Mouse (Mus musculus): ENCODE data around the gene Defb25.
"Not testable (repeated sequence)": the region's sequence is repeated elsewhere in the genome, so short reads cannot be mapped to it uniquely, and the experiment has no call there.

Defb25 gene

DNA sequence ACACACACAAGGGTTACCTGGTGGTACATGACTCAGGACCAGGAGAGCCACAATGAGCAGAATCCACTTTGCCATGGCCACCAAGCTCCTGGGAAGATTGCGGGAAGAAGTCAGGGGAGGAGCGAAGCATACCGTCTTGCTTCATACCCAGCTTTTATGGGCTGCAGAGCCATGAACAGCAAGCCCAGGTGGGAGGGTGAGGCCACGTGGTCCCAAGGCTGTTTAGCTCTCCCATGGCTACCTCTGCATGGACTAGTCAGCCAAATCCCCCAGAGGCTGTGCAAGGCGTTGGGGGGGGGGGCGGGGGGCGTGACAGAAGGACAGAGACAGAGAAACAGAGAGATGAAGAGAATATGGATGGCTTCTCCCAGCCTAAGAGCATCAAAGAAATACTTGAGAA lies at the start of gene Defb25:
TSS of gene Defb25 (minus strand) at position 101 of the 400 bp plus-strand sequence.
- no peak for DNase-seq (ENCODE audit: low spot score)

DNA sequence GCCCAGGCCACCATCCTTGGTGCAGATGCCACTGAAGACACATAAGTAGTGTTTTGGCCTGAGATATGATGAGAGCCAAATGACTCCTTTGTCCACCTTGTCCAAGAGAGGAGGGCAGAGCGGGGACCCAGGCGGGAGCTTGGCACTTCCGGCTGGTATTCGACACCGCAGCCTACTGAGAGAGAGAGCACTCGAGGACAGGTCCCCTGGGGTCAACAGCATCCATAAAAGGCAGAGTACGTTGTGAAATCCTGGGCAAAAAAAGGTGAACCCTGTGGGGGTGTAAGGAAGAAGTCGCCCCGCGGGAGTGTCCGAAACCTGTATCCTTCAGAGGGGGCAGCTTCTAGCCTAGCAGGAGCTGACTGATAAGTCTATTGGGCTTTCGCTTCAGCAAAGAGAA lies 49.3 kb upstream of the Defb25 start:
- DNase-seq (ENCODE audit: low spot score), result no peak

DNA sequence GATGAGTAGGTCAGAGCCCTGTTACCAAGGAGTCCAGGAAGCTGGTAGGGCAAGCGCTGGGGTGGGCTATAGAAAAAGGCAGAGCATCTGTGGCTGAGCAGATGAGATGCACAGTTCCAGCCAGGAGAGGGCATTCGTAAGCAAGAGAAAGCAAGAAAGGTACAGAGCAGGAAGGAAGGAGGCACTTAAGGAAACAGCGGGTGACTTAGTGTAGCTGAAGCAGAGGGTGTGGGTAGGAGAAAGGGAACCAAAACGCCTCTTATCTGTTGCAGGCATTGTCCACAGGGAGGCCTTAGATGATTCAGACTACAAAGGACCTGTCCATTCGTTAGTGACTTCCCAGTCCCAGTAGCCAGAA lies 48.8 kb upstream of the Defb25 start:
- DNase-seq (ENCODE audit: low spot score), result peak; percentile 68

DNA sequence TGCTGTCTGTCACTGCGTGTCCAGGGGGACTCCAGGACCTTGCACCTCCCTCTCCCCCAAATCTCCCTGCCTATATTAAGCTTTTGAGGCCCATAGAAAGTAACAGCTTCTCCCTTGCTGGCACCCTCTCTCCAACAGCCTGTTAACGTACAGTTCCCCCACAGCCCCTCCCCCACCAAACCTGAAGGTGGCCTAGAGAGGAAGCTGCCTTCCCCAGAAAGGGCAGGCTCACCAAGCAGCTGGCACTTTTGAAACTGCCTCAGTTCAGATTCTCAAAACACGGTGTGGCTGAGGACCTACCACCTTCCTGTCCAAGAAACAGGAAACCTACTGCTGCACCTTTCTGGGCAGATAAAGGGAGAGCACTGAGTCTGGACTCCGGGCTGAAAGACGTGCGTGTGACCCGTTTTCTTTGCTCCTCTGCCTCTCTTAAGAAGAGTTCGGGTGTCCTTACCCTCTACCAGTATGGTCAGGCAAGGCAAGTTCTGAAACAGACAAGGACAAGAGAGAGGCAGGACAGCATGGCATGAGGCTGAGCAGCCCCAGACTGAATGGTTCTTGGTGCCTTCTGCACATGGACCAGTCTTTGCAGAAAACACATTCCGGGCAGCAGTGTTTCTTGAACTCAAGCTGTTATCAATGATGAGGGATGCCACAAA lies 48.3 kb upstream of the Defb25 start:
- DNase-seq (ENCODE audit: low spot score), result no peak

DNA sequence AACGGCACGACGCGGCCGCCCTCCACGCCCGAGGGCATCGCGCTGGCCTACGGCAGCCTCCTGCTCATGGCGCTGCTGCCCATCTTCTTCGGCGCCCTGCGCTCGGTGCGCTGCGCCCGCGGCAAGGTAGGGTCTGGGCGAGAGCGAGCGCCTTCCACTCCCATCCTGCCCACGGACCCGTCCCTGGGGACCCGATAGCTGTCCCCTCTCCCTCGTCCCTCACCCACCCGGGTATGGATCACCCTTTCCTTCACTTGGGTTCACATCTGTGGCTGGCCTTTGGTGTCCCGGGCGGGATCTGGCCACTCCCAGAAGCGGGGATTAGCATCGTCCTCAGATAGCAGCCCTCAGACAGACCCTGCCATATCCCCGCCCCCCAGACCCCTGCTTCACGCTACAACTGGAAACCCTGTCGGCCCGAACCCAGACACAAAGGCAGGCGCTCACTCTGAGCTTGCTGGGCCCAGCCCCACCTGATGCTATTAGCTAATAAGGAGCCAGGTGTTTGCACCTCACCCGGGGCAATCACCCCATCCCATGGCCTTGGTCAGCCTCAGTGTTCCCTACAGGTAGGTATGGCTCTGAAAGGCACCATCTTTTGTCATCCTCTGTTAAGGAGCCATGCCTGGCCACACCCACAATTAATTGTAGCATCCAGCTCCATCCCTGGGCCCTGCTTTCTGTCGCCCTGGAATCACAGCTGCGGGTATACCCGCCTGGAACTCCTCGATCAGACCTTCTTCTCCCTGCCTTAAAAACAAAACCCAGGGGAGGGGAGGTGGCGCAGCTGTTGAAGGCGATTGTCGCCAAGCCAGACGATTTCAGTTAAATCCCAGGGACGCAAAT lies 47.0 kb upstream of the Defb25 start:
- DNase-seq (ENCODE audit: low spot score), result peak; percentile 63

DNA sequence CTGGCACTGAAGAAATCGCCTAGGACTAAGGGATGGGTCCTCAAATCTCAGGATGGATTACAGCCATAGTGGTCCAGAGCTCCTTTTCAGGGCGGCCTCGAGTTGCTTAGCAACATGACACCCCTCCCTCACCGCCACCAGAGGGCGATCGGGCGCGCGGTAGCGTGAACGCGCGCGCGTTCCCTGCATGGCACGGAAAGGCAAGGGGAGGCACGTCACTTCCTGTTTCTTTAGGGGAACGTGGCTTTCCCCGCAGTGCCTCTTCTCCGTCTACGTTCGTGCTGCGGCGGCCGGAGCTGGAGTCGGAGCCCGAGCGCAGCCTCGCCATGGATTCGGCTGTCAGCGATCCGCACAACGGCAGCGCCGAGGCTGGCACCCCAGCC lies 46.4 kb upstream of the Defb25 start, which contains the start of gene H13:
TSS of gene H13 (plus strand) at position 206 of the 383 bp plus-strand sequence.
- DNase-seq (ENCODE audit: low spot score), result peak; percentile 98

DNA sequence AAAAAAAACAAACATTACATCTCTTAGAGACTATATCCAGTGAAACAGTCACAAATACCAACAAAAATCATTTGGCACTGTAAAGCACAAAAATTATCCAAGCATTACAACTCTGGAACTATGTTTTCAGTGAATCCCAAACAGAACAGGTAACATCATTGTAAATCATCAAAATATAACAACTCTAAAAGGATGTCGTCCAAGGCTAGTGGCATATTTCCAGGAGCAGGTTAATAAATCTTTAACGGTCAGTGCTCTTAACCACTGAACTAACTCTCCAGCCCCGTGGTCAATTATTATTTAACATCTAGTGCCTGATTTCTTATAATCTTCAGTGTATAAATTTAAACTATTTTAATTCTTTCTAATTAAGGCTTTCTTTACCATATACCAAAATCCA lies 43.3 kb upstream of the Defb25 start:
- DNase-seq (ENCODE audit: low spot score), result not testable (repeated sequence)

DNA sequence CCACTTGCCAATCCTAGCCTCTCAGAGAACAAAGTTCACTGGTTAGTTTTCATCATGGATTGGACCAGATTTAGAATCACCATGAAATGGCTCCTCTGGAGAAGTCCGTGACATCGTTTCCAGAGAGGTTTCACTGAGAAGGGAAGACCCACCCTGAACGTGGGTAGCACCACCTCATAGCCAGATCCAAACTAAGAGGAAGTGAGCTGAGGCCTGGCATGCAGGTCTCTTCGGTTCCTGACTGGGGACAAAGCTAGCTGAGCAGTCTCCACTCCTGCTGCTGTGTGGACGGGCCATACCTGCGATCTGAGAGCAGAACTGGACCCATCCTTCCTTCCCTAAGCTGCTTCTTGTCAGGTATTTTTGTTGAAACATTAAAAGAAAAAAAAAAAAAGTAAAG lies 38.3 kb upstream of the Defb25 start:
- no peak for DNase-seq (ENCODE audit: low spot score)

DNA sequence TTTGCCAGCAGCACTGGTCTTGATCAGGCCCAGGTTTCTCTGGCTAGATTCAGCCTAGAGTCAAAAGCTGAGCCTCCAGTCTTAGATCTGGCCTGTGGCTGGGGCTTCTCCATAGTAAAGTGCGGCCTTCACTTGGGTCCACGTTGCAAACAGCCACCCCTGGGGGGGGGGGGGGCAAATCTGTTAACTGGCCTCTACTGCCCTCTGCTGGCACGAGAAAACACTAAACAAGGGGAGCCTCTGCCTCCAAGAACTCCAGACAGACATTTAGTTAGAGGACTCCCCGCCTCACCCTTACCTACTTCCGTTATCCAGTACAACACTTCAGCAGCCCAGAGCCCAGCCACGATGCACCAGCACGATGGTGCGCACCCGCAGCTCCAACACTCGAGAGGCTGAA lies 34.5 kb upstream of the Defb25 start:
- peak; percentile 22 for DNase-seq (ENCODE audit: low spot score)

DNA sequence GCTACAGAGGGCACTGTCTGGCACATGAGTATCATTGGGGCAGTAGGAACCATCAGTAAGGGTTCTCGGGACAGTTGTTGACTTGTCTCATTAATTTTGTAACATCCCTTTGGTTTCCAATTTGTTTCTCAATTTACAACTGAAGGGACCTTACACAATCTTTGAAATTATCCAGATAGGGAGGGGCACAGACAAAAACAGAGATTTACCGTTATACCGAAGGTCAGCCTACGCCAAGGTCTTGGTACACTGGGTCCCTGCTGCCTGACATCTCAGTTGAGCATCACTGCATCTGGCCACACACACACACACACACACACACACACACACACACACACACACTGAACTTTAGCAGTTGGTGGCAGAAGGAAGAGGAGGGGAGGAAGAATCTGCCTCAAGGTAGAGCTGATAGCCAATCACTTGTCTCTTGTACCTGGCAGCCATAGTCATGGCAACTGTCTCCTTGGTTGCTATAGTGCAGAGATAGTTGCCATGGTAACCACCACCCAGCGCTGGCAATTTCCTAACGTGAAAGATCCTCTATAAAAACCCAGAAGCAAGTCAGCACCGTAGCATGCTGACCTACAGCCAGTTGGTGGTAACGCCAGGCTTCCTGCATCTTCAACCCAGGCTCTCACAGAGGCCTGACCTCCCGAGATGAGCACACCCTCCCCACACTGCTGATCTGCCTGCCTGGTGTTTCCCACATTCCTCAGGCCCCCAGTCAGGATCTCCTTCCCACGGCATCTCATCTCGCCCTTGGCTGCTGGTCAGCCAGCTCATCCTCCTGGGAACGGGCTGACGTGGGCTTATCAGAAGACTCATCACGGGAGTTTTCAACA lies 31.2 kb upstream of the Defb25 start:
- peak; percentile 44 for DNase-seq (ENCODE audit: low spot score)

DNA sequence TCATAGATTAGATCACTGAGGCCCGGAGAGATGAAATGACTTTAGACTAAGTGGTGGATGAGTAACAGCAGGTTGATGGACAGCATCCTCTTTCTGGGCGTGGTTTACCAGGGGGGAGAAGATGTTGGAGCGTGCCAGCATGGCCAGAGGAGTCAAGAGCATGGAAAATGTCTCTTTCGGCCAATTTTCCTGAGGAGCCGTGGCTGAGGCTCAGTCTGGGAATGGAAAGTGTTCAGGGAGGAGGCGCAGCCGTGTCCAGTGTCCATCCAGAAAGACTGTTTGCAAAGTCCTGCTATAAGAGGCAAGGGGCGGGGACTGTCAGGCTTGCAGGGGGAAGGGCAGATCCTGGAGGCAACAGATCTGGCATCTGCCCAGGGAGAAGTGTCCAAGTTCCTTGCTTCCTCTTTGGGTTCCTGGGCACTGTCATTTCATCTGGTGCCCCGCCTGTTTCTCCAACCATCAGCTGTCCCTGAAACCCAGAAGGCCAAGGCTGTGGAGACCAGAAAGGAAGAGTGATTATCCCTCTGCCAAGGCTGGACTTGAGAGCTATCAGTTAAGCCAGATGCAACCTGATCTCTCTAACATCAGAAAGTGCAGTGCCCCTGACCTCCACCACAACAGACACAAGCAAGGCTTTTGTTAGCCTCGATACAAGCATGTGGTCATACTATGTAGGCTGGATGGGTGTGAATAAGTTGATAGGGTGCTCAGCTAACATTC lies 30.2 kb upstream of the Defb25 start:
- no peak for DNase-seq (ENCODE audit: low spot score)

DNA sequence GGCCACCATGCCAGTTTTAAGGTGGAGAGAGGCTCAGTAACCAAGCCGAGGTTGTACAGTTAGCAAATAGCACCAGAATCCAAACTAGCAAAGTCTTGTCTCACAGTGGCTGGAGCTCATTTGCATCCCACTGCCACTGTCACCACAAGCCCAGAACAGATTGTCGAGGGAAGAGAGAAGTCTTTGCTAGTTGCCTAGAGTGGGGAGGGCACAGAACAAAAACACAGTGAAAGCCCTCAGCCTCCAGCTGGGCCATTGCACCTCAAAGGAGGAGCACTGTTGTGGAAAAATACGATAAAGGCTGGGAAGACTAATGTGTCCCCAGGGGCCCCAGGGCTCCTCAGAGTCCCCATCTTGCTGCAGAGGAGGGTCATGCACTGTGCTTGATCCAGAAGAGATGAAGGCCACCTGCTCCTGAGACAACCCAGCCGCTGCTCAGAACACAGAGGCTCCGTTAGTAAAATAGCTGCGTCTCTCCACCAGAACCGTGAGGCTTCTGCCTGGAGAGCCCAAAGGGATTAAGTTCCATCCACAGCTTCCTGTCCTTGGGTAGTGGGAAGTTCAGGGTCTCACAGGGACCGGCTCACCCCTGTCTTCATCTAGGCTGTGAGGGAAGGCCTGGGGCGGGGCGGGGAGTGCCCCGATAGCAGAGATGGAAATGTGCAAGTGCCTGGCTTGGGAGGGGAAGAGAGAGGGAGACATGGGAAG lies 16.7 kb upstream of the Defb25 start:
- DNase-seq (ENCODE audit: low spot score), result peak; percentile 33

DNA sequence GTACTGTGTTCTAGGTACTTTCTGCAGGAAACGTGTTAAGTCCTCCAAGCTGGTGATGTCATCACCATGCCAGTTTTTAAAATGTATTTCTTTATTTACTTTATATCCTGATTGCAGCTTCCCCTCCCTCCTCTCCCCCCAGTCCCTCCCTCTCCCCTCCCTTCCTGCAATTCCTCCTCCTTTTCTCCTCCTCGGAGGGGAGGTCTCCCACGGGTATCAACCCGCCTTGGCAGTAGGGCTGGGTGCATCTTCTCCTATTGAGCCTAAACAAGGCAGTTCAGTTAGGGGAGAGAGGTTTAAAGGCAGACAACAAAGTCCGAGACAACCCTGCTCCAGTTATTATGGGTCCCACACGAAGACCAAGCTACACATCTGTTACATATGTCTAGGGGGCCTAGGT lies 16.0 kb upstream of the Defb25 start:
- DNase-seq (ENCODE audit: low spot score), result no peak

DNA sequence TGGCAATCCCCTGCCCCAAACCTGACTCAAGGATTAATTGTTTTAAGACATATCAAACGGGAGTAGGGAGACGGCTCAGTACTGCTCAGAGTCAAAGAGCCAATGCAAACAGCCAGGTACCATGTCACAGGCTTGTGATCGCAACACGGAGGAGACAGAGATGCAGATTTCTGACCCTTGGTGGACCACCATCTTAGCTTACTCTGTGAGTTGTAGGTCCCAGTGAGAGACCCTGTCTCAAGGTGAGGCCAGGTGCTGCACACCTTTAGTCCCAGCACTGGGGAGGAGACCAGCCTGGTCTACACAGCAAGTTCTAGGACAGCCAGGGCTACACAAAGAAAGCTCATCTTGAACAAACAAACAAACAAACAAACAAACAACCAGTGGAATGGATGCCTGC lies 14.5 kb upstream of the Defb25 start:
- DNase-seq (ENCODE audit: low spot score), result no peak

DNA sequence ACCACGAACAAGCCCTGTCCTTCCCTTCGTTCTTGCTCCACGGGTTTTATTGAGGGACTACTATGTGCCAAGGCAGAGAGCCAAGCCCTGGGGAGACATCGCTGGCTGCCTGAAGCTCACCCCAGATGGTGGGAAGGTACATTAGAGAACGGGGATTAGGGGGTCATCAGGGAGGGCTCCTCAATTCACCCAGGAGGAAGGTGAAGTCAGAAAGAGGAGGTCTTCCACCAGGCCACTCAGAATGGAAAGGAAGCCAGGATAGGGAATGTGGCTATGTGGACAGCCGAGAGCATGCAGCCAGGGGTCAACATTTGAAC lies 14.1 kb upstream of the Defb25 start:
- DNase-seq (ENCODE audit: low spot score), result no peak

DNA sequence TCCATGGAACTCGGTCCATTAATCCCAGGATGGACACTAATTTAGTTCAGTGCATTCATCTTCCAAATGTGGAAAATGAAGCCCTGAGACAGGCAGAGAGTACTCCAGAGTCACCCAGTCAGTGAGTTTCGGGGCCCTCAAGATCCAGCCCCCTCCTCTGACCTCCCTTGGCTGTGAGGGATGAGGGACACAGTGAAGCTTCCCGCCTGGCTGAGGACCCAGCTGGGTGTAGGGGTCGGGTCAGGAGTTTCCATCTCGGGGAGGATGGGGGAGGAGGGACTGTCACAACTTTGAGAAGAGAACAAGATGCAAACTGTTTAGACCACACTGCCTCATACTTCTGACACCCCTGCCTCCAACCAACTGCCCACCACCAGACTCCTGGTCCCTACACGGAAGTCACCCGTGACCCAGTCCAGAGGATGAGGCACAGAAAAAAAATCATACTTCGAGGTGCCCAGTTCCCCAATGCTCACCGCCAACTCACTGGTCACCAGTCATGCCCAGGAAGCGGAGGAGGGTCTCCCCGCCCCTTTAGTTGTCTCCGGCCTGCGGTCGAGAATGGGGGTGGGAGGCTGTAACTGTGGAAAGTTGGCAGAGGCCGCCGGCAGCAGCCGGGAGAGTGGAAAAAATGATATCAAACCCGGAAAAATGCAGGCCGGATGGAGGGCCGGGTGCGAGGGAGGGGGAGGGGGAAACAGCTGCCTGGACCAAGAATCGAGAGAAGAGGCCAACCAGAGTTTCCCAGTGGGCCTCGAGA lies 13.6 kb upstream of the Defb25 start:
- no peak for DNase-seq (ENCODE audit: low spot score)

DNA sequence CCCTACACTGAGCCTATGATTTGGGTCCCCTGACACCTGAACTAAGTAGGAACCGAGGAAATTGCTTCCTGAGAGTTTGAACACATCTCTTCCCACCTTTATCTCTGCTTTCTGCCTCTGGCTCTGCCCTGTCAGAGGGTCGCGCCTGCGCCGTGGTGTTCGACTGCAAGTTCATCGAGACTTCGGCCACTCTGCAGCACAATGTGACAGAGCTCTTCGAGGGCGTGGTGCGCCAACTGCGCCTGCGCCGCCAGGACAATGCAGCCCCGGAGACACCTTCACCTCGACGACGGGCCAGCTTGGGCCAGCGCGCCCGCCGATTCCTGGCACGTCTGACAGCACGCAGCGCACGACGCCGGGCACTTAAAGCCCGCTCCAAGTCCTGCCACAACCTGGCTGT lies 11.5 kb upstream of the Defb25 start:
- DNase-seq (ENCODE audit: low spot score), result no peak

DNA sequence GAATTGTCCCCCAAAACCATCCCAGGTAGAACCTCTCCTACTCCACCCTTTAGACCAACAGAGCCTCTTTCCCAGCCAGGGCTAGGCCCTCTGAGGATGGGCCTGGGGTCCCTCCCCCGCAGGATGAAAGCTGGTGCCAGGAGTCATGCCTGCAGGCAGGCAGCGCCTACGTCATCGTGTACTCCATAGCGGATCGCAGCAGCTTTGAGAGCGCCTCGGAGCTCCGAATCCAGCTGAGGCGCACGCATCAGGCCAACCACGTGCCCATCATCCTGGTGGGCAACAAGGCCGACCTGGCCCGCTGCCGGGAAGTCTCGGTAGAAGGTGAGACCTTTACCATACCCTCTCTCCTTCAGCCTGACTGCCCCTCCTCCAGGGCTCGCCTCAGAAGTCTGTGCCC lies 10.5 kb upstream of the Defb25 start:
- peak; percentile 57 for DNase-seq (ENCODE audit: low spot score)

DNA sequence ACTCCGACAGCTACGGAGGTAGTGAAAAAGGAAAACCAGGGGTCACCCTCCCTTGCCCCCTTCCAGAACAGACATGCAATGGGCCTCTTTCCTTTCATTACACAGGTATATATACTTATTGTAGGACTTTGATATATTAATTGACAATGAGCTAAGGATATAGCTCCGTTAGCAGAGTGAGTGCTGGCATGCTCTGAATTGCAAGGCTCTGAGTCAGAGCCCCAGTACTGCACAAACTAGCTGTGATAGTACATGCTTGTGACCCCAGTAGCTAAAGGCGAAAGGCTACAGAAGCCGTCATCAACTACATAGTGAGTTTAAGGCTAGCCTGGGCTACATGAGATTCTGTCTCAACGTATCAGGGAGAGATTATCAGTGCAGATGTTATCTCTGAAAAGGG lies 7.1 kb upstream of the Defb25 start:
- DNase-seq (ENCODE audit: low spot score), result no peak

DNA sequence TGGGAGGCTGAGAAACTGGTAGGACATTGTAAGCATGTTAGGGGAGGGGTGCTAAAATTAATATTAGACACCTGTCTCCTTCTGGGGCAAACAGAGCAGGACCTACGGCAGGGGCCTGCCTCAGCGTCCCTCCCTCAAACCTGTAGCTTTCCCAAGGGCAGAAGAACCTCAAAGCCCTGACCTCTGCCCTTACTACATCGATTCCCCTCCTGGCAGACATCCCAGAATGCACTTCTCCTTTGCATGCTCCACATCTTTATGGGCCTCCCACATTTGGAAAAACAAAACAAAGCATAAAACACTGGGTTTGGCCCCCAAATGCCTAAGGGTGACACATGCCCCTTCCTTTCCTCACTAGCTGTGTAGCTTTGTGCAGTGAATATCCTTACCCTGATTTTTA lies 6.4 kb upstream of the Defb25 start:
- no peak for DNase-seq (ENCODE audit: low spot score)

DNA sequence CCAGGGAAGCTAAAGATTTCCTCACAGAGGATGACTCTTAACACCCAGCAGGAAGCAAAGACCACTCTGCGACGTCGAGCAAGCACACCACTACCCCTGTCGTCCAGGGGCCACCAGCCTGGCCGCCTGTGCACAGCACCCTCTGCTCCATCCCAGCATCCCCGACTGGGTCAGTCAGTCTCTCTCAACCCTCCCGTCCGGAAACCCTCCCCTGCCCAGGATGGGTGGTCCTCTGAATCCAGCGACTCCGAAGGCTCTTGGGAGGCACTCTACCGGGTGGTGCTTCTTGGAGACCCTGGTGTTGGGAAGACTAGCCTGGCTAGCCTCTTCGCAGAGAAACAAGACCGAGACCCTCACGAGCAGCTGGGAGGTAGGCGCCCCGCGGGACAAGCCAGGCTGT lies 5.2 kb upstream of the Defb25 start:
- DNase-seq (ENCODE audit: low spot score), result no peak

Data from embryo, embryonic 10 days (tissue).